Mouse (Mus musculus) liver, embryonic 16.5 days (tissue): ENCODE results near the gene Nacc2. TPM values are rescaled to one million over a fixed set of nuclear protein-coding genes. Genes with fewer than 3 reads are reported as not detected.

Source experiments
- ATAC-seq: fragments of 200-750 bp; cut with Nextera tagmentation; 2 replicates; pipeline ENCODE4 v1.8.0; 2017; ENCODE audit warnings: low read depth, mild to moderate bottlenecking, moderate number of reproducible peaks, moderate library complexity
- H3K27ac ChIP-seq: fragments of 300-500 bp; sonication (generic); 2 replicates; pipeline ENCODE4 v1.5.1; 2014; ENCODE audit warnings: mild to moderate bottlenecking, low read length
- H3K27me3 ChIP-seq: fragments of 300-500 bp; sonication (generic); 2 replicates; pipeline ENCODE4 v1.6.1; 2014; ENCODE audit warnings: low read depth, low read length, mixed read lengths; ENCODE audit not compliant: control insufficient read depth, insufficient read depth
- H3K36me3 ChIP-seq: fragments of 300-500 bp; sonication (generic); 2 replicates; pipeline ENCODE4 v1.6.1; 2014; ENCODE audit warnings: mild to moderate bottlenecking; ENCODE audit not compliant: control insufficient read depth, insufficient read depth
- H3K4me1 ChIP-seq: fragments of 300-500 bp; sonication (generic); 2 replicates; pipeline ENCODE4 v1.6.1; 2014; ENCODE audit warnings: low read depth, low read length, mixed read lengths; ENCODE audit not compliant: control insufficient read depth
- H3K4me2 ChIP-seq: fragments of 300-500 bp; sonication (generic); 2 replicates; pipeline ENCODE4 v1.6.1; 2014; ENCODE audit warnings: low read depth, low read length, mixed read lengths
- H3K4me3 ChIP-seq: fragments of 300-500 bp; sonication (generic); 2 replicates; pipeline ENCODE4 v1.5.1; 2014; ENCODE audit warnings: low read depth, mild to moderate bottlenecking, low read length
- H3K9ac ChIP-seq: fragments of 300-500 bp; sonication (generic); 2 replicates; pipeline ENCODE4 v1.6.1; 2014; ENCODE audit warnings: low read depth, low read length
- H3K9me3 ChIP-seq: fragments of 300-500 bp; sonication (generic); replicated peaks from 2 replicates; pipeline ENCODE4 v1.6.1; 2016; ENCODE audit warnings: low read length; ENCODE audit not compliant: control insufficient read depth
- WGBS: fragments of 180-500 bp; shearing (Covaris S2); extraction: QIAGEN DNeasy Blood & Tissue Kit; methylation state at CpG from one replicate; pipeline ENCODE4 v1.1.7; 2014; ENCODE audit not compliant: insufficient replicate concordance; 5-methylcytosine and 5-hydroxymethylcytosine counted together
- polyA plus RNA-seq: library from polyadenylated mRNA; unstranded; fragments of >200 nt; fragmentation: Nextera tagmentation; extraction: Ambion mirVana; gene quantifications from 2 replicates; pipeline ENCODE4 v1.2.1, GENCODE M21; 2015

The Nacc2 gene
- polyA plus RNA-seq, 1 experiment from 2014 or later: 6.4 TPM

GRCm38 (mm10) chr2:26141893-26142635 lies 19.0 kb upstream of the Nacc2 start:
- 52% methylated on average over 12 of the region's 12 CpGs for WGBS
- no peak for ATAC-seq

GRCm38 (mm10) chr2:26140903-26141302 lies 17.9 kb upstream of the Nacc2 start:
- no peak for ATAC-seq

More at GRCm38 (mm10) chr2:26141893-26142635, 19.0 kb upstream of the Nacc2 start:
- H3K4me2 ChIP-seq: no peak overlapping the region
- H3K9ac ChIP-seq: no peak overlapping the region
- H3K4me1 ChIP-seq: peaks cover 28% of the 10 kb centered on the region
- no peaks in the 10 kb centered on the region for H3K27me3 ChIP-seq
- no peaks in the 10 kb centered on the region for H3K36me3 ChIP-seq
- H3K9me3 ChIP-seq: no peaks in the 10 kb centered on the region
- H3K4me3 ChIP-seq: no peak overlapping the region
- H3K27ac ChIP-seq: no peak overlapping the region

DNA sequence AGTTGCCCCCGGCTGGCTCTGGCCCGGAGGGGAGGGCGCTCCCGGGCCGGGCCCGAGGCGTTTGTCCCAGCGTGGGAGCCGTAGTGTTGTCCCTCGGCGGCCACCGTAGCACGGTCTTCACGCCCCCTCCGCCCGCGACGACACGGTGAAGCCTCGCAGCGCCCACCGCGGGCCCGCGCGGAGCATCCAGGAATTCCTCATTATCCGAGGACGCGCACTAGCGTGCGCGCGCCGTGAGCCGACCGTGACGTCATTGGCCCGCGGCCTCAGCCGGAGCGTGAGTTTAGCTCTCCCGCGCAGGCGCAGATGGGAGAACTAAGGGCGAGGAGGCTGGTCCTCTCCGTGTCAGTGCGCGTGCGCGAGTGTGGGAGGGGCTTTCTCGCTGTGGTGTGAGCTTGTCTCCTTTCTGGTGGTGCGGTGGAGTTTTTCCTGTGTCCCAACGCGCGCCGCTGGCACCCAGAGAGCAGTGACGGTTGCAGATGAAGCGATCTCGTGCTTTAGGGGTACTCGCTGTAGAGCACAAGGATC lies 17.3 kb upstream of the Nacc2 start:
- WGBS: under 1% methylated on average over 60 of the region's 60 CpGs
- Histone ChIP-seq H3K9me3 (no peaks in the 10 kb centered on the region), H3K27ac (peak overlapping the region; percentile 85), H3K4me3 (peak overlapping the region; percentile 88), H3K36me3 (no peaks in the 10 kb centered on the region), H3K4me2 (peak overlapping the region; percentile 95), H3K27me3 (no peaks in the 10 kb centered on the region), H3K9ac (peak overlapping the region; percentile 86), H3K4me1 (peaks cover 33% of the 10 kb centered on the region)
- ATAC-seq: peak; percentile 79

More at GRCm38 (mm10) chr2:26140903-26141302, 17.9 kb upstream of the Nacc2 start:
- no peaks in the 10 kb centered on the region for H3K9me3 ChIP-seq
- H3K27ac ChIP-seq: peak overlapping the region; percentile 85
- WGBS: 15% methylated on average over 6 of the region's 6 CpGs
- H3K27me3 ChIP-seq: no peaks in the 10 kb centered on the region
- peak overlapping the region; percentile 88 for H3K4me3 ChIP-seq
- no peaks in the 10 kb centered on the region for H3K36me3 ChIP-seq
- H3K9ac ChIP-seq: peak overlapping the region; percentile 86
- peaks cover 33% of the 10 kb centered on the region for H3K4me1 ChIP-seq
- H3K4me2 ChIP-seq: peak overlapping the region; percentile 95

DNA sequence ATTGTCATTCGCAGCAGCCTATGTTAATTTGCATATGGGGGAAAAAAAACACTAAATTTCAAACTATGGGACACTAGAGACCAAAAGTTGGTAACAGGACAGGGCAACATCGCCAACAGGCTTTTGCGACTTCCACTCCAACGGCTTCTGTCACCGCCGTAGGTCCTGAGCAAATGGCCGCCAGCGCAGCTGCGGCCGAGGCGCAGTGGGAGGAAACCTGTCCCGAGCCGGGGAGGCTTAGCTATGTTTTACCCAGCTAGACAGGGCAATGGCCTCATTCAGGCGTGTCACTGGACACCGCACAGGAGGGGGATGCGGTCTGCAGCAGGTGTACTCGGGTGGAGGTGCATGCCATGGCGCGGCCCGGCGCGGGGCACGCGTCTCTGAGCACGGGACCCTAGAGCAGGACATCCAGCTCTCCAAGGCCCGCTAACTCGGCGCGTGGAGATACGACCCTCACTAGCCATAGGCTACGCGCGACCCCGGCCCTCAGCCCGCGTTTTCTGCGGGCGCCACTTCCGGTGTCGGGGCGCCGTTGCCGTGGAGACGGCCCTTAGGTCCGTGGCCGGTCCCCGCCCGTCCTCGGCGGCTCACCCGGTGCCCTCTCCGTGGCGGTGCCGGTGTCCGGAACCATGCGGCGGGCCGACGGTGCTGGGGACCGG lies 16.7 kb upstream of the Nacc2 start:
- peak overlapping the region; percentile 85 for H3K27ac ChIP-seq
- H3K36me3 ChIP-seq: no peaks in the 10 kb centered on the region
- no peaks in the 10 kb centered on the region for H3K9me3 ChIP-seq
- H3K9ac ChIP-seq: peak overlapping the region; percentile 86
- no peaks in the 10 kb centered on the region for H3K27me3 ChIP-seq
- peaks cover 33% of the 10 kb centered on the region for H3K4me1 ChIP-seq
- WGBS: under 1% methylated on average over 60 of the region's 60 CpGs
- H3K4me2 ChIP-seq: peak overlapping the region; percentile 95
- ATAC-seq: peak; percentile 73
- H3K4me3 ChIP-seq: peak overlapping the region; percentile 88

GRCm38 (mm10) chr2:26139034-26139544 lies 16.1 kb upstream of the Nacc2 start:
- ATAC-seq: no peak
- H3K4me1 ChIP-seq: peaks cover 33% of the 10 kb centered on the region
- 31% methylated on average over 7 of the region's 7 CpGs for WGBS

DNA sequence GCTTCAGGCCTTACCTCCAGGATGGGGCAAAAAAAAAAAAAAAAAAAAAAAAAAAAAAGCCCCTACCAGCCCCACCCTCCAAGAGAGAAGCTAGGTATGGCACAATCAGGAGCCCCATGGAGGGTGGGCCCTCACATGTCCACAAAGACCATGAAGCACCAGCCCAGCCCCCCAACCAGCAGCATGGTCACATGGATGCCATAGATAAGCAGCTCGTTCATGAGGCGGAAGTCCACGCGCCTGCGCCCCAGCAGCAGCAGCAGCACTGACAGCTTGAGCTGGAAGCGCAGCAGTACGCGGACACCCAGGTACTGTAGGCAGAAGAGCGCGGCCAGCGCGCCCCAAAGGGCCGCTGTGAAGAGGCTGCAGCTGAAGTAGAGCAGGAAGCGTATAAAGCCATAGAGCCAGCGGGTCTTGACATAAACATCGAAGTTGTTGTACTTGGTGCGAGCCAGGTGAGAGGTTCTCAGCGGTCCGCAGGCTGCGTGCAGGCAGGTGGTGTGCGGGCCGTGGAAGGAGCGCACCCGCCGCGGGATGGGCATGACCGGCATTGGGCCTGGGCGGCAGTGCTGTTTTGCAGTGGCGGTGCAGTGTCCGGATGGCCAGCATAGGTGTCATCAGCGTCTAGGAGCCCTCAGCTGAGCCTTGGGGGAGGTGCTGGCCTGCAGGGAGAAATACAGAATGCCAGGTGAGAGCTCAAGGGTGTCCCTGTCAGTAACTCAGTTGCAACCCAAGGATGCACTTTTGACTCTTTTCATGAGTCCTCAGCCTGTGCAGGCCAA lies 15.4 kb upstream of the Nacc2 start:
- 38% methylated on average over 31 of the region's 31 CpGs for WGBS
- peak overlapping the region; percentile 95 for H3K4me2 ChIP-seq
- H3K36me3 ChIP-seq: no peaks in the 10 kb centered on the region
- peak overlapping the region; percentile 86 for H3K9ac ChIP-seq
- no peaks in the 10 kb centered on the region for H3K27me3 ChIP-seq
- H3K4me1 ChIP-seq: peaks cover 38% of the 10 kb centered on the region
- peak overlapping the region; percentile 85 for H3K27ac ChIP-seq
- peak; percentile 22 for ATAC-seq
- H3K9me3 ChIP-seq: no peaks in the 10 kb centered on the region
- H3K4me3 ChIP-seq: peak overlapping the region; percentile 88

More at GRCm38 (mm10) chr2:26139034-26139544, 16.1 kb upstream of the Nacc2 start:
- peak overlapping the region; percentile 95 for H3K4me2 ChIP-seq
- H3K36me3 ChIP-seq: no peaks in the 10 kb centered on the region
- peak overlapping the region; percentile 88 for H3K4me3 ChIP-seq
- no peaks in the 10 kb centered on the region for H3K9me3 ChIP-seq
- no peaks in the 10 kb centered on the region for H3K27me3 ChIP-seq
- peak overlapping the region; percentile 86 for H3K9ac ChIP-seq
- H3K27ac ChIP-seq: peak overlapping the region; percentile 85

GRCm38 (mm10) chr2:26134591-26134990 lies 11.6 kb upstream of the Nacc2 start:
- H3K4me3 ChIP-seq: no peak overlapping the region
- 81% methylated on average over 2 of the region's 2 CpGs for WGBS
- no peak for ATAC-seq
- no peaks in the 10 kb centered on the region for H3K27me3 ChIP-seq
- H3K4me1 ChIP-seq: peaks cover 45% of the 10 kb centered on the region
- no peaks in the 10 kb centered on the region for H3K36me3 ChIP-seq
- no peaks in the 10 kb centered on the region for H3K9me3 ChIP-seq
- H3K9ac ChIP-seq: no peak overlapping the region
- H3K27ac ChIP-seq: no peak overlapping the region
- H3K4me2 ChIP-seq: no peak overlapping the region

GRCm38 (mm10) chr2:26132628-26133551 lies 9.9 kb upstream of the Nacc2 start:
- ATAC-seq: peak; percentile 59

More at GRCm38 (mm10) chr2:26132628-26133551, 9.9 kb upstream of the Nacc2 start:
- Histone ChIP-seq H3K4me3 (peak overlapping the region; percentile 45), H3K27me3 (no peaks in the 10 kb centered on the region), H3K27ac (peak overlapping the region; percentile 18), H3K9ac (peak overlapping the region; percentile 15), H3K4me1 (peaks cover 31% of the 10 kb centered on the region), H3K9me3 (no peaks in the 10 kb centered on the region), H3K36me3 (no peaks in the 10 kb centered on the region), H3K4me2 (peak overlapping the region; percentile 51)
- WGBS: 9% methylated on average over 25 of the region's 25 CpGs
